Mouse (Mus musculus) heart, adult 2 months (tissue): ENCODE measurements around the gene Selenos.

Experiments used
- CTCF ChIP-seq: fragments of 200-600 bp; IDR thresholded peaks from 2 replicates; pipeline ENCODE4 v1.8.1; 2022; ENCODE audit warnings: antibody characterized with exemption, mild to moderate bottlenecking, moderate library complexity
- POLR2A ChIP-seq: fragments of 200-500 bp; IDR thresholded peaks from 2 replicates; pipeline ENCODE4 v1.6.1; 2011; ENCODE audit warnings: mild to moderate bottlenecking, low read depth, low read length, control low read depth; ENCODE audit not compliant: insufficient read depth

GRCm38 (mm10) chr7:66090676-66091190 is 11.3 kb downstream of the Selenos start:
- TF ChIP-seq CTCF (no peak), POLR2A (no peak)
